9 mouse cellular contexts compared by ENCODE assay signal in the genomic region with DNA sequence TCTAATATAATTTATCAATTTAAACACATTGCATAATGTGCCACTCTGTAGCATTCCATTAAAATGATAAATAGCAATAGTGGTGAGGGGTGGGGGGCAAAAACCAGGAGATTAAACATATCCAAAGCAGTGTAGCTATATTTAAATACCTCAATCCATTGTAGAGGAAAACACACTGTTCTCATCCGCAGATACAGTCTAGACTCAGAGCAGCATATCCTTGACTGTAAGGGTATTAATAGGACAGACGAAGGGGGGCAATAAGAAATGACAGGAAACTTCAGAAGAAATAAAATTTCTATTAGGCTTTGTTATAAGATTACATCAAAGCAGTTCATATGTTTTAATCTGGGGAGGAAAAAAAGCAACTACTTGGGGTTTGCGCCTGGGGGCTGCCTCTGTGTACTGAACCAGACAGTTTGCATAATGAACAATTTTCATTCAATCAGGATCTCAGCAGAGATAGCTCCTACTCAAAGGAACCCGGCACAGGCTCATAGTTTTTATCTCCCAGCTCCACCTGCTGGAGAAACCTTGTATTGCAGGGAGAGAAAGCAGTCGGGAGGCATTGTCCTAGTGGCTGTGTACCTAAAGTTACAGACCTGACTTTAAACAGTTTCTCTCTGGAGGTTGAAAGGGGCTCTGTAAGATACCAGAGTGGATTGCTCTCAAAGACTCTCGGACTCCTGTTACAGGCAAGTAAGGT. TPM values are rescaled to one million over a fixed set of nuclear protein-coding genes. Genes with fewer than 3 reads are reported as not detected.
DNase-seq lines count a peak whose midpoint lies in the region; ATAC-seq and TF ChIP-seq lines count a peak whose summit lies in the region.
"Had no signal": no experiment of that assay in that cellular context is flagged by ENCODE, and none has a peak within 500 bp of the region (broad histone marks: within the 10 kb centered on the region; RNA-seq: fewer than 3 reads in every experiment).

No protein-coding gene starts in this region.

- TF ChIP-seq POLR2A in brain, embryonic 14.5 days (IDR thresholded peaks at IDR 0.05; ENCODE audit: borderline replicate concordance, extremely low read depth, insufficient read depth, insufficient read length, poor library complexity, severe bottlenecking): no peak
- no peak for TF ChIP-seq POLR2A in testis, adult 2 months (IDR thresholded peaks at IDR 0.05; ENCODE audit: control insufficient read depth, low read depth, low read length)

- ATAC-seq in heart, embryonic 13.5 days (ENCODE audit: extremely low read depth, insufficient number of reproducible peaks, low FRiP score, low TSS enrichment): no peak
- ATAC-seq in kidney, postnatal 0 days (replicated peaks; ENCODE audit: low FRiP score, low read depth): peak; percentile 16; the same call in 1 of the 2 replicates
- no peak for ATAC-seq in liver, embryonic 14.5 days (ENCODE audit: insufficient read depth)
- ATAC-seq in neural tube, embryonic 13.5 days (ENCODE audit: low read depth): peak; percentile 66

- H3K9ac ChIP-seq in heart, embryonic 13.5 days: peak overlapping the region; percentile 69
- H3K9ac ChIP-seq in kidney, postnatal 0 days (ENCODE audit: low read depth, low read length): no peak overlapping the region
- no peak overlapping the region for H3K9ac ChIP-seq in liver, embryonic 14.5 days (replicated peaks)
- no peak overlapping the region; the same call in 1 of the 2 replicates for H3K9ac ChIP-seq in neural tube, embryonic 13.5 days

- peaks cover 28% of the 10 kb centered on the region for H3K27me3 ChIP-seq in heart, embryonic 13.5 days (replicated peaks)
- H3K27me3 ChIP-seq in kidney, postnatal 0 days (ENCODE audit: insufficient read depth, low read length): no peaks in the 10 kb centered on the region; the same call in 1 of the 2 replicates
- H3K27me3 ChIP-seq in liver, embryonic 14.5 days (ENCODE audit: control insufficient read depth, insufficient read depth, low read length): peaks cover 8% of the 10 kb centered on the region
- 0 out of 2 replicates have a peak, but pooled peaks cover 9% of the 10 kb centered on the region for H3K27me3 ChIP-seq in neural tube, embryonic 13.5 days
- no peaks in the 10 kb centered on the region for H3K27me3 ChIP-seq in testis, adult 2 months (ENCODE audit: control insufficient read depth, insufficient read depth, low read length)

- peak; percentile 86; the same call in 1 of the 2 replicates for TF ChIP-seq CTCF in brain, embryonic 14.5 days (IDR thresholded peaks at IDR 0.05; ENCODE audit: borderline replicate concordance, extremely low read depth, insufficient read depth, insufficient read length)
- peak; percentile 96 for TF ChIP-seq CTCF in kidney, postnatal 0 days (IDR thresholded peaks at IDR 0.05; ENCODE audit: low read depth)
- TF ChIP-seq CTCF in liver, embryonic 14.5 days (IDR thresholded peaks at IDR 0.05; ENCODE audit: low read depth): peak; percentile 87
- peak; percentile 30; the same call in 1 of the 2 replicates for TF ChIP-seq CTCF in testis, adult 2 months (IDR thresholded peaks at IDR 0.05; ENCODE audit: control insufficient read depth, insufficient read depth, insufficient replicate concordance, low read depth, low read length)

- peak; percentile 90 for DNase-seq in CD4-positive, CD25-positive, alpha-beta regulatory T cell, adult 2 months (ENCODE audit: low read depth, low spot score)
- peak; percentile 93 for DNase-seq in brain, embryonic 14.5 days (ENCODE audit: low read depth)
- DNase-seq in fibroblast of lung, adult 2 months (ENCODE audit: low read depth): peak; percentile 47
- DNase-seq in kidney, postnatal 0 days (ENCODE audit: low spot score): peak; percentile 92
- peak; percentile 50 to 68 (median 60) for DNase-seq in liver, embryonic 14.5 days (ENCODE audit: low read depth in 3 of 3, low spot score in 3 of 3)

- peak overlapping the region; percentile 55 for H3K4me2 ChIP-seq in heart, embryonic 13.5 days
- no peak overlapping the region; the same call in 1 of the 2 replicates for H3K4me2 ChIP-seq in kidney, postnatal 0 days (ENCODE audit: low read length)
- H3K4me2 ChIP-seq in liver, embryonic 14.5 days (ENCODE audit: low read depth): no peak overlapping the region
- H3K4me2 ChIP-seq in neural tube, embryonic 13.5 days: peak overlapping the region; percentile 36

- peak overlapping the region; percentile 64 for H3K27ac ChIP-seq in heart, embryonic 13.5 days (replicated peaks)
- no peak overlapping the region for H3K27ac ChIP-seq in kidney, postnatal 0 days
- H3K27ac ChIP-seq in liver, embryonic 14.5 days: no peak overlapping the region
- H3K27ac ChIP-seq in neural tube, embryonic 13.5 days (replicated peaks): peak overlapping the region; percentile 81
- no peak overlapping the region for H3K27ac ChIP-seq in testis, adult 2 months (ENCODE audit: control insufficient read depth, insufficient read depth, low read depth, low read length)

- no peak for TF ChIP-seq EP300 in liver, embryonic 14.5 days (IDR thresholded peaks at IDR 0.05; ENCODE audit: low read depth)

- H3K36me3 ChIP-seq in heart, embryonic 13.5 days: no peaks in the 10 kb centered on the region
- H3K36me3 ChIP-seq in kidney, postnatal 0 days (ENCODE audit: insufficient read depth, low read length): no peaks in the 10 kb centered on the region
- no peaks in the 10 kb centered on the region for H3K36me3 ChIP-seq in liver, embryonic 14.5 days (replicated peaks; ENCODE audit: control insufficient read depth, insufficient read depth, low read depth)
- H3K36me3 ChIP-seq in neural tube, embryonic 13.5 days: no peaks in the 10 kb centered on the region
- no peaks in the 10 kb centered on the region for H3K36me3 ChIP-seq in testis, adult 2 months (ENCODE audit: control insufficient read depth, insufficient read depth, low read length)

- no peak overlapping the region for H3K4me3 ChIP-seq in heart, embryonic 13.5 days
- no peak overlapping the region for H3K4me3 ChIP-seq in kidney, postnatal 0 days (replicated peaks; ENCODE audit: low read depth, low read length)
- H3K4me3 ChIP-seq in liver, embryonic 14.5 days (ENCODE audit: insufficient read depth in 1 of 2, low read depth in 2 of 2, low read length in 2 of 2): no peak overlapping the region
- no peak overlapping the region for H3K4me3 ChIP-seq in neural tube, embryonic 13.5 days
- no peak overlapping the region for H3K4me3 ChIP-seq in testis, adult 2 months (ENCODE audit: control insufficient read depth, low read depth, low read length)
- H3K4me3 ChIP-seq: erythroblast, embryonic 14.5 days had no signal

- WGBS in heart, embryonic 13.5 days: 12% methylated on average over 6 of the region's 6 CpGs
- WGBS in kidney, postnatal 0 days: 14% methylated on average over 6 of the region's 6 CpGs
- 16% methylated on average over 6 of the region's 6 CpGs for WGBS in liver, embryonic 14.5 days (ENCODE audit: insufficient replicate concordance)
- WGBS in neural tube, embryonic 13.5 days: 14% methylated on average over 6 of the region's 6 CpGs

- no peaks in the 10 kb centered on the region for H3K9me3 ChIP-seq in heart, embryonic 13.5 days
- H3K9me3 ChIP-seq in kidney, postnatal 0 days (replicated peaks; ENCODE audit: low read length): no peaks in the 10 kb centered on the region
- no peaks in the 10 kb centered on the region for H3K9me3 ChIP-seq in liver, embryonic 14.5 days (ENCODE audit: control insufficient read depth, low read length)
- no peaks in the 10 kb centered on the region for H3K9me3 ChIP-seq in neural tube, embryonic 13.5 days

- H3K4me1 ChIP-seq in heart, embryonic 13.5 days: peaks cover 92% of the 10 kb centered on the region
- 0 out of 2 replicates have a peak, but pooled peaks cover 3% of the 10 kb centered on the region for H3K4me1 ChIP-seq in kidney, postnatal 0 days (replicated peaks; ENCODE audit: insufficient read depth, low read length)
- peaks cover 0 to 3% of the 10 kb centered on the region in 2 experiments; a peak in 1 of 4 replicates for H3K4me1 ChIP-seq in liver, embryonic 14.5 days (replicated peaks; ENCODE audit: control insufficient read depth in 2 of 2, insufficient read depth in 2 of 2, low read length in 1 of 2)
- H3K4me1 ChIP-seq in neural tube, embryonic 13.5 days (replicated peaks): peaks cover 49% of the 10 kb centered on the region
- peaks cover 3% of the 10 kb centered on the region for H3K4me1 ChIP-seq in testis, adult 2 months (ENCODE audit: control insufficient read depth, insufficient read depth, low read length)

RNA-seq across cellular contexts. Expression of a gene that starts 57.4 kb away (rescaled TPM):
- 49.2 and 53.3 TPM in 2 replicates for polyA plus RNA-seq in brain, embryonic 14.5 days (2012; rRNA removed)
- polyA plus RNA-seq in heart, embryonic 13.5 days (2015; fragmentation: Nextera tagmentation; extraction: Ambion mirVana): 85.8 and 88.4 TPM in 2 replicates
- 70.7 and 85.2 TPM in 2 replicates for polyA plus RNA-seq in kidney, postnatal 0 days (2015; fragmentation: Nextera tagmentation; extraction: Ambion mirVana)
- 29.6 and 55.3 TPM in 2 replicates for polyA plus RNA-seq in liver, embryonic 14.5 days (2012; rRNA removed)
- polyA plus RNA-seq in liver, embryonic 14.5 days (2014; fragmentation: Nextera tagmentation; extraction: Ambion mirVana): 93.2 and 102 TPM in 2 replicates
- polyA plus RNA-seq in neural tube, embryonic 13.5 days (2015; fragmentation: Nextera tagmentation; extraction: Ambion mirVana): 50.5 and 51.1 TPM in 2 replicates
- polyA plus RNA-seq in testis, adult 2 months (2012; rRNA removed): 73.7 and 76.4 TPM in 2 replicates

RNA-seq across cellular contexts. Expression of a gene that starts 57.5 kb away (rescaled TPM):
- 9.0 and 9.9 TPM in 2 replicates for polyA plus RNA-seq in brain, embryonic 14.5 days (2012; rRNA removed)
- 12.9 and 13.1 TPM in 2 replicates for polyA plus RNA-seq in heart, embryonic 13.5 days (2015; fragmentation: Nextera tagmentation; extraction: Ambion mirVana)
- polyA plus RNA-seq in kidney, postnatal 0 days (2015; fragmentation: Nextera tagmentation; extraction: Ambion mirVana): 9.0 and 9.8 TPM in 2 replicates
- polyA plus RNA-seq in liver, embryonic 14.5 days (2012; rRNA removed): 1.8 and 2.2 TPM in 2 replicates
- polyA plus RNA-seq in liver, embryonic 14.5 days (2014; fragmentation: Nextera tagmentation; extraction: Ambion mirVana): 2.7 and 3.1 TPM in 2 replicates
- 12.8 and 16.0 TPM in 2 replicates for polyA plus RNA-seq in neural tube, embryonic 13.5 days (2015; fragmentation: Nextera tagmentation; extraction: Ambion mirVana)
- polyA plus RNA-seq in testis, adult 2 months (2012; rRNA removed): 1.8 and 2.1 TPM in 2 replicates

Comparison
In these comparisons a context has a peak if more than half of its experiments do, and no peak if none do; other contexts are left out.
1. CTCF ChIP-seq: peak in every context shown above with its lines; median percentile 96 in kidney, postnatal 0 days; 87 in liver, embryonic 14.5 days; 86 in brain, embryonic 14.5 days; 30 in testis, adult 2 months.
2. ATAC-seq: peak in kidney, postnatal 0 days (single experiment) and neural tube, embryonic 13.5 days (single experiment); none in heart, embryonic 13.5 days (single experiment) and liver, embryonic 14.5 days (single experiment).
3. H3K27ac ChIP-seq: peak in heart, embryonic 13.5 days (single experiment) and neural tube, embryonic 13.5 days (single experiment); none in kidney, postnatal 0 days (single experiment), liver, embryonic 14.5 days (single experiment) and testis, adult 2 months (single experiment).
4. H3K4me2 ChIP-seq: peak in heart, embryonic 13.5 days (single experiment) and neural tube, embryonic 13.5 days (single experiment); none in kidney, postnatal 0 days (single experiment) and liver, embryonic 14.5 days (single experiment).
5. Peak in every context shown above with its lines, with median percentiles within 50 percentile points of each other: DNase-seq.